Mouse (Mus musculus) MEL (cell line): Measurements from ENCODE around the gene Chil1. TPM values are rescaled to one million over a fixed set of nuclear protein-coding genes. Genes with fewer than 3 reads are reported as not detected.

ENCODE experiments used
- DNase-seq: peaks from one replicate; pipeline ENCODE4 v3.0.0; 2011; ENCODE audit warnings: low read depth, low spot score
- H3K27ac ChIP-seq: 2 replicates; pipeline ENCODE4 v1.5.1; 2012; ENCODE audit warnings: low read depth, mild to moderate bottlenecking, control low read depth, low read length, moderate library complexity; ENCODE audit not compliant: control insufficient read depth
- H3K27me3 ChIP-seq, 2 experiments: fragments of 150-350 bp in 1 of 2; sonication (generic) in 1 of 2; 2 replicates each; pipeline ENCODE4 v1.6.1; 2012; ENCODE audit warnings: low read length in 2 of 2, mild to moderate bottlenecking in 2 of 2, improper control_type of control experiment in 1 of 2, moderate library complexity in 1 of 2; ENCODE audit not compliant: insufficient read depth in 2 of 2, control insufficient read depth in 1 of 2
- H3K36me3 ChIP-seq, 2 experiments: 2 replicates each; pipeline ENCODE4 v1.6.1; 2012 to 2014; ENCODE audit warnings: low read length in 2 of 2, improper control_type of control experiment in 1 of 2, inconsistent platforms in 1 of 2, mild to moderate bottlenecking in 1 of 2; ENCODE audit not compliant: insufficient read depth in 2 of 2, control insufficient read depth in 1 of 2
- H3K4me1 ChIP-seq, 2 experiments: fragments of 150-350 bp in 1 of 2; sonication (generic) in 1 of 2; 2 replicates each; pipeline ENCODE4 v1.6.1; 2012; ENCODE audit warnings: low read length in 2 of 2, improper control_type of control experiment in 1 of 2, mild to moderate bottlenecking in 1 of 2; ENCODE audit not compliant: insufficient read depth in 2 of 2, control insufficient read depth in 1 of 2
- H3K4me3 ChIP-seq, 2 experiments: fragments of 150-350 bp in 1 of 2; sonication (generic) in 1 of 2; 2 replicates each; pipeline ENCODE4 v1.5.1; 2012; ENCODE audit warnings: low read depth in 2 of 2, low read length in 2 of 2, mild to moderate bottlenecking in 2 of 2, moderate library complexity in 2 of 2, control low read depth in 1 of 2, improper control_type of control experiment in 1 of 2; ENCODE audit not compliant: control insufficient read depth in 1 of 2, insufficient read depth in 1 of 2
- H3K79me2 ChIP-seq: 2 replicates; pipeline ENCODE4 v1.6.1; 2012; ENCODE audit warnings: mild to moderate bottlenecking, low read length, moderate library complexity; ENCODE audit not compliant: control insufficient read depth, poor library complexity, insufficient read depth
- H3K9ac ChIP-seq: 2 replicates; pipeline ENCODE4 v1.6.1; 2012; ENCODE audit warnings: low read depth, mild to moderate bottlenecking, control low read depth, low read length, moderate library complexity; ENCODE audit not compliant: control insufficient read depth, poor library complexity, severe bottlenecking
- H3K9me3 ChIP-seq: fragments of 150-350 bp; sonication (generic); replicated peaks from 2 replicates; pipeline ENCODE4 v1.6.1; 2012; ENCODE audit warnings: mild to moderate bottlenecking, low read length, improper control_type of control experiment, moderate library complexity; ENCODE audit not compliant: insufficient read depth
- BHLHE40 ChIP-seq: IDR thresholded peaks from 2 replicates; pipeline ENCODE4 v1.6.1; 2012; ENCODE audit warnings: low read depth, mild to moderate bottlenecking, inconsistent platforms, low read length, improper control_type of control experiment, borderline replicate concordance
- CTCF ChIP-seq, 3 experiments: IDR thresholded peaks in 2 of 3; conservative IDR thresholded peaks in 1 of 3; 2 replicates each; pipeline ENCODE4 v1.5.1; 2011 to 2012; ENCODE audit warnings: low read length in 3 of 3, low read depth in 2 of 3, mild to moderate bottlenecking in 2 of 3, improper control_type of control experiment in 1 of 3, inconsistent platforms in 1 of 3, mixed read lengths in 1 of 3, moderate library complexity in 1 of 3; ENCODE audit not compliant: control insufficient read depth in 1 of 3, insufficient read depth in 1 of 3, poor library complexity in 1 of 3, severe bottlenecking in 1 of 3
- EP300 ChIP-seq, 2 experiments: IDR thresholded peaks; 2 replicates each; pipeline ENCODE4 v1.6.1; 2011; ENCODE audit warnings: improper control_type of control experiment in 2 of 2, low read length in 2 of 2, low read depth in 1 of 2, mild to moderate bottlenecking in 1 of 2
- ETS1 ChIP-seq: IDR thresholded peaks from 2 replicates; pipeline ENCODE4 v1.6.1; 2012; ENCODE audit warnings: low read depth, mild to moderate bottlenecking, inconsistent platforms, low read length, improper control_type of control experiment, moderate library complexity
- JUND ChIP-seq: IDR thresholded peaks from 2 replicates; pipeline ENCODE4 v1.6.1; 2011; ENCODE audit warnings: low read depth, mild to moderate bottlenecking, improper control_type of control experiment, low read length
- MAFK ChIP-seq: IDR thresholded peaks from 2 replicates; pipeline ENCODE4 v1.6.1; 2011; ENCODE audit warnings: low read depth, mild to moderate bottlenecking, low read length, improper control_type of control experiment, borderline replicate concordance
- MAZ ChIP-seq: IDR thresholded peaks from 2 replicates; pipeline ENCODE4 v1.6.1; 2012; ENCODE audit warnings: low read depth, mild to moderate bottlenecking, inconsistent platforms, low read length, improper control_type of control experiment
- MYB ChIP-seq: IDR thresholded peaks from 2 replicates; pipeline ENCODE4 v1.6.1; 2011; ENCODE audit warnings: mild to moderate bottlenecking, low read depth, low read length, improper control_type of control experiment
- NELFE ChIP-seq: IDR thresholded peaks from 2 replicates; pipeline ENCODE4 v1.6.1; 2011; ENCODE audit warnings: low read depth, low read length, improper control_type of control experiment
- TBP ChIP-seq: IDR thresholded peaks from 2 replicates; pipeline ENCODE4 v1.8.0; 2011; ENCODE audit warnings: low read depth, low read length, improper control_type of control experiment
- TCF12 ChIP-seq: IDR thresholded peaks from 2 replicates; pipeline ENCODE4 v1.6.1; 2014; ENCODE audit warnings: low read depth, mild to moderate bottlenecking, inconsistent platforms, low read length, improper control_type of control experiment, moderate library complexity
- ZC3H11A ChIP-seq: IDR thresholded peaks from 2 replicates; pipeline ENCODE4 v1.6.1; 2012; ENCODE audit warnings: low read depth, mild to moderate bottlenecking, inconsistent platforms, low read length, improper control_type of control experiment
- polyA plus RNA-seq, 2 experiments: library from polyadenylated mRNA; stranded (reverse) in 1 of 2; unstranded in 1 of 2; fragments of >175 nt in 1 of 2; fragments of >200 nt in 1 of 2; gene quantifications; 2 replicates each; pipeline versions ENCODE4 v1.2.1 to v1.2.4; 2012; ENCODE audit warnings: low replicate concordance in 2 of 2, low read depth in 1 of 2; ENCODE audit not compliant: insufficient read length in 2 of 2, insufficient read depth in 1 of 2, missing spikeins in 1 of 2
- total RNA-seq: library from RNA; depleted of rRNA; stranded (reverse); fragments of 300-350 nt; gene quantifications from 2 replicates; pipeline ENCODE4 v1.2.3, GENCODE M21; 2012

Gene Chil1
- total and polyA plus RNA-seq, 3 experiments = not detected

DNA sequence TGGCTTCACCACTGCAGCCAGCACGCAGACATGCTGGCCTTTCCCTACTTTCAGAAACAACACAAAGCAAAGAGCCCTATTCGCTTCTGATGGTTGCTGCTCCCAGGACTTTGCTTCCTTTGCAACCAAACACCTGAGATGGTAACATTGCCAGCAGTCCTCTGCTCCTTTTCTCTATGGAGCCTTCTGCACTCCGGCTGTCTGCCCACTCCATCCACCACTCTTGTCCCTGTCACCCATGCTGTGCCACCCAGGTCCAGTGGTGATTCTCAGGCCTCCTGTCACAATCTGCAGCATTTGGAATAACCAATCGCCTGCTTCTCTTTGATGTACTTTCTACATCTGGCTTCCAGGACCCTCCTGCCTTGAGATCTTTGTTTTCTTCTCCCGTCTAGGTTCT is 43.4 kb downstream of the Chil1 start:
- H3K4me1 ChIP-seq = no peaks in the 10 kb centered on the region
- H3K36me3 ChIP-seq = no peaks in the 10 kb centered on the region
- no peak overlapping the region for H3K4me3 ChIP-seq
- H3K79me2 ChIP-seq = no peaks in the 10 kb centered on the region
- peaks cover 0 to 9% of the 10 kb centered on the region in 2 experiments; a peak in 1 of 4 replicates for H3K27me3 ChIP-seq
- no peak for TF ChIP-seq TBP
- no peak for TF ChIP-seq MYB
- TF ChIP-seq MAZ = no peak
- TF ChIP-seq MAFK = no peak
- TF ChIP-seq TCF12 = no peak
- TF ChIP-seq ETS1 = no peak
- no peak for TF ChIP-seq BHLHE40
- TF ChIP-seq ZC3H11A = no peak
- no peak for TF ChIP-seq EP300 (IDR thresholded peaks at IDR 0.05; ENCODE audit: low read depth in 1 of 2, low read length in 2 of 2)
- no peak for TF ChIP-seq NELFE
- no peak for TF ChIP-seq JUND
- H3K9me3 ChIP-seq = no peaks in the 10 kb centered on the region
- DNase-seq = no peak
- no peak overlapping the region for H3K27ac ChIP-seq
- no peak overlapping the region for H3K9ac ChIP-seq

DNA sequence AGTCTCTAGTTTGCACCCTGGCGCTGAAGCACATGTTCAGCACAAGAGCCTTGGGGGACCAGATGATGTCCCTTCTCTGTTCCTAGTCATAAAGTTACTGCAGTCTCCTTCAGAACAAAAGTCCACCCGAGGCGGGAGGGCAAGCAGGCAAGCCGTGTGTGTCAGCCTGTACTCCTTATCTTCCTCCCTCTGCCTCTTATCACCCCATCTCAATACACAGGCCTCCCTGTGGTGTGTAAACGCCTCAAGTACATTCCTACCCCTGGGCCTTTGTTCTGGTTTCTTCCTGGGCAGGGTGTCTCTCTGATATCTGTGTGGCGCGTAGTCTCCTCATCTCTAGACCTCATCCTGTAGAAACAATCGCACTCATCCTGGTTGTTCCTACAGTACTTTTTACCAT is 44.8 kb downstream of the Chil1 start:
- H3K9ac ChIP-seq = no peak overlapping the region
- no peaks in the 10 kb centered on the region for H3K79me2 ChIP-seq
- peaks cover 0 to 5% of the 10 kb centered on the region in 2 experiments; a peak in 1 of 4 replicates for H3K4me1 ChIP-seq
- no peak for TF ChIP-seq MYB
- TF ChIP-seq, all 39 proteins: peak for 0
- Histone ChIP-seq H3K4me3 (no peak overlapping the region), H3K36me3 (no peaks in the 10 kb centered on the region), H3K27ac (no peak overlapping the region), H3K27me3 (peaks cover 0 to 9% of the 10 kb centered on the region in 2 experiments; a peak in 1 of 4 replicates), H3K9me3 (no peaks in the 10 kb centered on the region)
- DNase-seq = no peak

DNA sequence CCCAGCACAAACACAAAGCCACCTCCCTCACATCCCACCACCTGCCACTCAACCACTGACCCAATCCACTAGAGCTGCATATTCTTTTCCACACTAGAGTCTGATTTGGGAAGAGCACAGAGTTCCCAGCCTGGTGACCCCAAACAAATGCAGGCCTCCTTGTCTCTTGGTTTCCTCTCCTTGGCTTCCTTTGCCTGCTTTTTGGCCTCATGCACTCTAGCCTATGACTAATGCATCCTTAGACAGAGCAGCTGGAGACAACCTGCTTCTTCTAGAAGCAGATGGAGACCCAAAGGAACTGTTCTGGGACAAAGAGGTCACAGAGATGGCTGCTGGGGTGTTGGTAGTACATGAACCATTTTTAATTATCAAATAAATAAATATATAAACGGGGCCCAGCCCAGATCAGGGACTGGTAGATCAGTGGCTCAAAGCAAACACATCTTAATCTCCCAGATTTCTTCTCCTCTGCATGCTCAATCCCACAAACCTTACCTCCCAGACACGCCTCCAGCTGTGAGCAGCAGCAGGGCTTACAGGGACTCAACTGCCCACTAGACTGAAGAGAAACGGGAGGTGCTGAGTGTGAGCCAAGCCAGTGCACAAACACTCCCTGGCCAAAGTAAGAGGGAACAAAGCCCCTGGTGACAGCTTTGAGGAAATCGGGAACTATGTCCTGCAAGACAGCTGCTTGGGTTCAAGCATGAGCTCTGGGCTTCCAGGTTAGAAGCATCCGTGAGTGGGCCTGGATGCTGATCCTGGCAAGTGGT is 48.0 kb downstream of the Chil1 start:
- no peak overlapping the region for H3K9ac ChIP-seq
- H3K27ac ChIP-seq = no peak overlapping the region
- no peaks in the 10 kb centered on the region for H3K9me3 ChIP-seq
- H3K27me3 ChIP-seq = peaks cover 0 to 9% of the 10 kb centered on the region in 2 experiments; a peak in 1 of 4 replicates
- no peaks in the 10 kb centered on the region for H3K79me2 ChIP-seq
- H3K4me3 ChIP-seq = no peak overlapping the region
- peaks cover 0 to 3% of the 10 kb centered on the region in 2 experiments; a peak in 1 of 4 replicates for H3K36me3 ChIP-seq
- no peak for TF ChIP-seq CTCF (IDR thresholded peaks at IDR 0.05 in 2 of 3, conservative IDR thresholded peaks at IDR 0.05 in 1 of 3; ENCODE audit: control insufficient read depth in 1 of 3, insufficient read depth in 1 of 3, low read depth in 2 of 3, low read length in 3 of 3, poor library complexity in 1 of 3, severe bottlenecking in 1 of 3)
- DNase-seq = no peak
- peaks cover 3 to 20% of the 10 kb centered on the region in 2 experiments; a peak in 3 of 4 replicates for H3K4me1 ChIP-seq
